Mouse (Mus musculus) kidney, postnatal 0 days (tissue): Measurements from ENCODE around the gene Tmc7. TPM values are rescaled to one million over a fixed set of nuclear protein-coding genes. Genes with fewer than 3 reads are reported as not detected.

Experiments
- ATAC-seq: fragments of 200-750 bp; cut with Nextera tagmentation; replicated peaks from 2 replicates; pipeline ENCODE4 v1.8.0; 2017; ENCODE audit warnings: low read depth, moderate number of reproducible peaks, moderate TSS enrichment, moderate library complexity; ENCODE audit not compliant: low FRiP score
- DNase-seq: peaks from one replicate; pipeline ENCODE4 v3.0.0-alpha.2; 2016; ENCODE audit warnings: low spot score
- H3K27ac ChIP-seq: fragments of 300-500 bp; sonication (generic); 2 replicates; pipeline ENCODE4 v1.5.1; 2014; ENCODE audit warnings: mild to moderate bottlenecking
- H3K27me3 ChIP-seq: fragments of 300-500 bp; sonication (generic); 2 replicates; pipeline ENCODE4 v1.6.1; 2014; ENCODE audit warnings: low read length, mixed read lengths; ENCODE audit not compliant: insufficient read depth
- H3K36me3 ChIP-seq: fragments of 300-500 bp; sonication (generic); 2 replicates; pipeline ENCODE4 v1.6.1; 2014; ENCODE audit warnings: low read length, mixed read lengths; ENCODE audit not compliant: insufficient read depth
- H3K4me1 ChIP-seq: fragments of 300-500 bp; sonication (generic); replicated peaks from 2 replicates; pipeline ENCODE4 v1.6.1; 2014; ENCODE audit warnings: antibody characterized with exemption, low read length, mixed read lengths; ENCODE audit not compliant: insufficient read depth
- H3K4me2 ChIP-seq: fragments of 300-500 bp; sonication (generic); 2 replicates; pipeline ENCODE4 v1.6.1; 2014; ENCODE audit warnings: mild to moderate bottlenecking, low read length, moderate library complexity, mixed read lengths
- H3K4me3 ChIP-seq: fragments of 300-500 bp; sonication (generic); replicated peaks from 2 replicates; pipeline ENCODE4 v1.5.1; 2014; ENCODE audit warnings: low read depth, low read length
- H3K9ac ChIP-seq: fragments of 300-500 bp; sonication (generic); 2 replicates; pipeline ENCODE4 v1.6.1; 2014; ENCODE audit warnings: low read depth, low read length
- H3K9me3 ChIP-seq: fragments of 300-500 bp; sonication (generic); replicated peaks from 2 replicates; pipeline ENCODE4 v1.6.1; 2016; ENCODE audit warnings: low read length, inconsistent platforms, mixed read lengths
- CTCF ChIP-seq: IDR thresholded peaks from 2 replicates; pipeline ENCODE4 v1.5.1; 2016; ENCODE audit warnings: antibody characterized with exemption, low read depth, mild to moderate bottlenecking, moderate library complexity
- WGBS: fragments of 180-500 bp; shearing (Covaris S2); extraction: QIAGEN DNeasy Blood & Tissue Kit; methylation state at CpG from one replicate; pipeline ENCODE4 v1.1.7; 2014; 5-methylcytosine and 5-hydroxymethylcytosine counted together
- polyA plus RNA-seq: library from polyadenylated mRNA; unstranded; fragments of >200 nt; fragmentation: Nextera tagmentation; extraction: Ambion mirVana; gene quantifications from 2 replicates; pipeline ENCODE4 v1.2.1, GENCODE M21; 2015

Tmc7 gene
- polyA plus RNA-seq, 1 experiment from 2014 or later = 1.3 TPM

- no peaks in the 10 kb centered on the region for H3K9me3 ChIP-seq
- no peaks in the 10 kb centered on the region for H3K27me3 ChIP-seq
- no peak for TF ChIP-seq CTCF
- no peak overlapping the region for H3K9ac ChIP-seq
- H3K4me2 ChIP-seq = no peak overlapping the region
- DNase-seq = no peak
- no peaks in the 10 kb centered on the region for H3K4me1 ChIP-seq
- H3K27ac ChIP-seq = no peak overlapping the region
- no peaks in the 10 kb centered on the region for H3K36me3 ChIP-seq
- 88% methylated on average over 4 of the region's 4 CpGs for WGBS
- H3K4me3 ChIP-seq = no peak overlapping the region
- ATAC-seq = no peak
These were observed 49.5 kb downstream of the Tmc7 start for GRCm38 (mm10) chr7:118535076-118535475.

DNA sequence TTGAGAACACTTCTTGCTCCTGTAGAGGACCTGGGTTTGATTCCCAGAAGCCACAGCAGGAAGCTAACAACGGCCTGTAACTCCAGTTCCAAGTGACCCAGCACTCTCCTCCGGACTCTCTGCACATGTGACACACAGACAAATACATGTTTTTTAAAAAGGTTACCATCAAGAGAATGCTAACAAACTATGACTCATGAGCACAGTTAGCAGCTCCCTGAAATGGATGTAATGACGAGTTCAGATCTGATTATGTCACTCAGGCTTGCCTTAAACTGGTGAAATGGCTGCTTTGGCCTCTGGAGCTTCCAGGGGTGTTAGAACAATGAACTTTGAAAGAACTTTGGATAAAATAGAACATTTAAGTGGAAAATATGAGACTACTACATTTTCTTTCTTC lies 50.2 kb downstream of the Tmc7 start:
- Histone ChIP-seq H3K36me3 (no peaks in the 10 kb centered on the region), H3K4me2 (no peak overlapping the region), H3K4me3 (no peak overlapping the region), H3K27ac (no peak overlapping the region), H3K4me1 (no peaks in the 10 kb centered on the region), H3K9ac (no peak overlapping the region), H3K27me3 (no peaks in the 10 kb centered on the region), H3K9me3 (no peaks in the 10 kb centered on the region)
- no peak for TF ChIP-seq CTCF
- ATAC-seq (no peak), DNase-seq (no peak)
- WGBS = 80% methylated on average over 3 of the region's 3 CpGs

- Histone ChIP-seq H3K4me2 (peak within 1 kb of the TSS; percentile 73), H3K9me3 (no peaks in the 10 kb centered on the region), H3K4me1 (no peaks in the 10 kb centered on the region), H3K9ac (peak within 1 kb of the TSS; percentile 88), H3K27ac (peak within 1 kb of the TSS; percentile 96), H3K36me3 (0 out of 2 replicates have a peak, but pooled peaks cover 3% of the 10 kb centered on the region), H3K27me3 (no peaks in the 10 kb centered on the region), H3K4me3 (peak within 1 kb of the TSS; percentile 80)
- no peak for TF ChIP-seq CTCF
- peak; percentile 98 for DNase-seq
- WGBS = under 1% methylated on average over 31 of the region's 31 CpGs
- peak; percentile 99 for ATAC-seq
These were observed 51.4 kb downstream of the Tmc7 start, which contains the start of gene Coq7 for GRCm38 (mm10) chr7:118533178-118533578. Gene Coq7 (minus strand): TSS chr7:118533356.

DNA sequence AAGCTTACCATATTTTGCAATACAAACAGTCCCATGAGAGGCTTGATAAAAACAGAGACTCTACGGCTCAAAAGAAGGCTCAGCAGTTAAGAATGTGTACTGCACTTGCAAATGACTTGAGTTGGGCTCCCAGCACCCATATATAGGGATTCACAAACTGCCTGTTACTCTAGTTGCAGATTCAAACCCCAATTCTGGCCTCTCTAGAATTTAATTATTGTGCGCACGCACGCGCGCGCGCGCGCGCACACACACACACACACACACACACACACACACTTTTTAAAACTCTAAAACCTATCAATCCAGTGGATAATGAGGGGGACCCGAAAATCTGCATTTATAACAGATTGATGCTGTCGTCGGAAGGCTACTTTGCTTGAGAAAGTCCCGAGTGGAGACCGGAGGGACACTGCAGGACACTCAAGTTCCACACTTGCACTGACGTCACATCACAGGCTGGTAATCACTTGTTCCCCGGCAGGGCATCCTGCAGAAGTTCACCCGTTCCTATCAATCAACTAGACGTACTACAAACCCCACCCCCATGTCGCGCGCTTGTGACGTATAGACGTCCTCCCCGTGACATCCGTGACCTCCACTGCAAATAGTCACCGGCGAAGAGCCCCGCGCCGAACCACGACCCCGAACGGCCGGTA lies 51.9 kb downstream of the Tmc7 start:
- DNase-seq = peak; percentile 94
- Histone ChIP-seq H3K4me2 (peak overlapping the region; percentile 73), H3K9me3 (no peaks in the 10 kb centered on the region), H3K9ac (peak overlapping the region; percentile 88), H3K4me1 (no peaks in the 10 kb centered on the region), H3K27me3 (no peaks in the 10 kb centered on the region), H3K4me3 (peak overlapping the region; percentile 80), H3K36me3 (peaks cover 5% of the 10 kb centered on the region; the same call in 1 of the 2 replicates), H3K27ac (peak overlapping the region; percentile 96)
- peak; percentile 94 for ATAC-seq
- TF ChIP-seq CTCF = 0 out of 2 replicates have a peak, but pooled peaks have one; percentile 5
- WGBS = under 1% methylated on average over 36 of the region's 36 CpGs

GRCm38 (mm10) chr7:118526967-118527366 lies 57.6 kb downstream of the Tmc7 start:
- TF ChIP-seq CTCF = no peak
- Histone ChIP-seq H3K36me3 (peaks cover 33% of the 10 kb centered on the region), H3K27me3 (no peaks in the 10 kb centered on the region), H3K4me2 (no peak overlapping the region), H3K9ac (no peak overlapping the region), H3K4me3 (no peak overlapping the region), H3K9me3 (no peaks in the 10 kb centered on the region), H3K4me1 (no peaks in the 10 kb centered on the region), H3K27ac (no peak overlapping the region)
- no peak for ATAC-seq
- no peak for DNase-seq
- 86% methylated on average over 4 of the region's 4 CpGs for WGBS

DNA sequence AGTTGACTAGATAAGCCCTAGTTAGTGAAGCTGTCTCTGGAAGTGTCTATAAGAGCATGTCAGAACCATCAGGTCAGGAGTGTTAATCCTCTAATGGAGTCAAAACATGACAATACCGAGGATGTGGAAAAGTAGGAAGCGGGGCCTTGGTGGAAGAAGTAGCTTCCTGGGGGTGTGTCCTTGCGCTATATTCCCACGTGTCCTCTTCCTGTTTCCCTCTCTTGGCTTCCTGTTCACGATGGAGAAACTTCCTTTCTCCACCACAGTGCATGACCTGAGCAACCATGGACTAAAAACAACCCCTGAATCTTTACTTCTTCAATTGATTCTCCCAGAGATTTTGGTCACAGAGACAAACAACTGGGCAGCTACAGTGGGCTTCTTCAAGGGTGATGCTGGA lies 62.5 kb downstream of the Tmc7 start:
- H3K9ac ChIP-seq = no peak overlapping the region
- 80% methylated on average over 5 of the region's 5 CpGs for WGBS
- H3K36me3 ChIP-seq = peaks cover 23% of the 10 kb centered on the region
- DNase-seq (no peak), ATAC-seq (no peak)
- H3K27me3 ChIP-seq = no peaks in the 10 kb centered on the region
- H3K9me3 ChIP-seq = no peaks in the 10 kb centered on the region
- no peak overlapping the region for H3K27ac ChIP-seq
- H3K4me2 ChIP-seq = no peak overlapping the region
- no peak overlapping the region for H3K4me3 ChIP-seq
- H3K4me1 ChIP-seq = no peaks in the 10 kb centered on the region
- no peak for TF ChIP-seq CTCF
